Mouse (Mus musculus) CD4-positive, CD25-positive, alpha-beta regulatory T cell, adult 9 weeks (primary cell): ENCODE measurements around the gene 4930432K21Rik. TPM values are rescaled to one million over a fixed set of nuclear protein-coding genes. Genes with fewer than 3 reads are reported as not detected.

Experiments used
- polyA plus RNA-seq: library from polyadenylated mRNA; unstranded; fragments of 100-300 nt; shearing (Covaris generic); gene quantifications from one replicate; pipeline ENCODE4 v1.2.1, GENCODE M21; 2017

4930432K21Rik gene
- polyA plus RNA-seq = 3.3 TPM

GRCm38 (mm10) chr8:84147769-84148530 lies at the start of gene 4930432K21Rik, which contains the start of gene Cc2d1a:
TSS of gene 4930432K21Rik (plus strand) at chr8:84148025.
TSS of gene Cc2d1a (minus strand) at chr8:84147936.

DNA sequence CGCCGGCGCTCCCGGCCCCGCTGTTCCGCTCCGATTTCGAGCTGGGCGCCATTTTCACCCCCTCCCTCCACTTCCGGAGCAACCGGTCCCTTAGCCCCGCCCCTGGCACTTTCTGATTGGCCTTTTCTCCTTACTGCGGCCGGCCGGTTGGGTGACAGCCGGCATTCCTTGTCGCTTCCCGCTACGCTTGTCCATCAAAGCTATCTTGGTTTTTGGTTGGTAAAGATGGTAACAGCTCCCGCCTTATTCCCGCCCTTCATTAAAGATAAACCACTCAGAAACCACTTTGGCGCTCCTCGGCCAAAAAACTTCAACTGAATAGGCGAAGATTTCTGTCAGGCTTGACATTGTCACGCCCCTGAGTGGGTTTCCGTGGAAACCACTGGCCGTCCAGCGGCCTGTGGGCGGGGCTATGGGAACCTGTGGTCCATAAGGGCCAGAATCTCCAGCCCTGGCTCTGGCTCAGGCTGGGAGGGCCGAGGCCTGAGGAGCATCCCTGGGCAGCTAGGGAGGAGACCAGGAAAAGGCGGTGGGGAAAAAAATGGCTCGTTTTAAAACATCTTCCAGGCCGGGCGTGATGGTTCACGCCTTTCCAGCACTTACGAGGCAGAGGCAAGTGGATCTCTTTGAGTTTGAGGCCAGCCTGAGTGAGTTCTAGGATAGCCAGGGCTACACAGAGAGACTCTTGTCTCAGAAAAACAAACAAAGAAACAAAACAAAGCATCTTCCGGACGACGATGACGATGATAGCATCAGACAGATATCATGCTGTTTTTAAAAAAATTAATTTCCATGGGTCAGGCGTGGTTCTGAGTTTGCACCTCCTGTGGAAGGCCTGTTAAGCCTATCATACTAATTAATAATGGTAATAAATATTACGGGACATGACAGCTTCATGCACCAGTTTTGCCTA lies 42.9 kb upstream of the 4930432K21Rik start, which contains the start of gene Dcaf15:
Dcaf15 (minus strand) TSS at position 72 of the 913 bp plus-strand sequence.

DNA sequence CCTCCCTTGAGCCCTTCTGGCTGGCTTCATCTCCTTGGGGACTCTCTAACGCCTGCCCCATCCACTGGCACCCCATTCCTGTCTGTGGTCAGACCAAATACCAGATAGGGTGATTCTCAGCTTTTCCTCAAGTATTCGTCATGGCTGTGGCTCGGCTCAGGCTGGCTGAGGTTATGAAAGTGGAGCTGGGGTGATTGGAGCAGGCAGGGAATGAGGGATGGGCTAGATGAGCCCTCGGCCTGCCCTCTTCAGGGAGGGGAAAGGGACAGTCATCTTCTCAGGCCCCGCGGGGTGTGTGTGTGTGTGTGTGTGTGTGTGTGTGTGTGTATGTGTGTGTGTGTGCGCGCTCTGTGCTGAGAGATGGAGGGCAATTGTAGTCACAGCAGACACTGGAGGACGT lies 22.2 kb upstream of the 4930432K21Rik start, which contains the start of gene Podnl1:
Podnl1 (plus strand) TSS at position 334 of the 400 bp plus-strand sequence.

DNA sequence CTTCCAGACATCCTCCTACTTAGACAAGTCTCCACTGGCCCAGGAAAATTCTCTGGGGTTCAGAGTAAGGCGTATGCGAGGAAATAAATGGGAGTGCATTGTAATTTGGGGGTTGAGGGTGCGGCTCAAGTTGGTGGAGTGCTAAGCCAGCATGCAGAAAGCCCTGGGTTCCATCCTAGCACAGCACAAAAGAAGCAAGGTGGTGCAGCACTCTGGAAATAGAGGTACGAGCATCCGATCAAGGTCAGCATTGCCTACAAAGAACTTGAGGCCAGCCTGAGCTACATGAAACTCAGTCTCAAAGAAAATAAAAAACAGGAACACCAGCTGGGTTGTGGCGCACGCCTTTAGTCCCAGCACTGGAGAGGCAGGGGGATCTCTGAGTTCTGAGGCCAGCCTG lies 37.3 kb downstream of the 4930432K21Rik start, which contains the start of gene Nanos3:
Nanos3 (minus strand) TSS at position 101 of the 400 bp plus-strand sequence.

Other genes with a start within 250 kb of the 4930432K21Rik start
- 4.2 TPM for gene Adgrl1, start 247.9 kb upstream of the 4930432K21Rik start, polyA plus RNA-seq
- 0.37 TPM for gene Gm10644, start 192.8 kb upstream of the 4930432K21Rik start, polyA plus RNA-seq
- gene Asf1b, start 192.5 kb upstream of the 4930432K21Rik start, polyA plus RNA-seq = 18.7 TPM
- 2.1 TPM for gene Prkaca, start 175.0 kb upstream of the 4930432K21Rik start, polyA plus RNA-seq
- gene Samd1, start 150.4 kb upstream of the 4930432K21Rik start, polyA plus RNA-seq = 2.9 TPM
- 0.82 TPM for gene 1700067K01Rik, start 146.5 kb upstream of the 4930432K21Rik start, polyA plus RNA-seq
- 0.38 TPM for gene 2210011C24Rik, start 135.9 kb upstream of the 4930432K21Rik start, polyA plus RNA-seq
- 4.0 TPM for gene Palm3, start 126.6 kb upstream of the 4930432K21Rik start, polyA plus RNA-seq
- 415 TPM for gene Il27ra, start 105.4 kb upstream of the 4930432K21Rik start, polyA plus RNA-seq
- gene Rln3, start 103.0 kb upstream of the 4930432K21Rik start, polyA plus RNA-seq = 132 TPM
- gene Gm10643, start 82.9 kb upstream of the 4930432K21Rik start, polyA plus RNA-seq = 0.98 TPM
- 28.6 TPM for gene Rfx1, start 81.2 kb upstream of the 4930432K21Rik start, polyA plus RNA-seq
- 30.2 TPM for gene Dcaf15, start 43.3 kb upstream of the 4930432K21Rik start, polyA plus RNA-seq
- 9.3 TPM for gene Podnl1, start 22.0 kb upstream of the 4930432K21Rik start, polyA plus RNA-seq
- 59.6 TPM for gene Cc2d1a, start 89 bp upstream of the 4930432K21Rik start, polyA plus RNA-seq
- not detected for gene Nanos3, start 37.2 kb downstream of the 4930432K21Rik start, polyA plus RNA-seq
- 3.4 TPM for gene Zswim4, start 89.0 kb downstream of the 4930432K21Rik start, polyA plus RNA-seq
- 327 TPM for gene D8Ertd738e, start 101.7 kb downstream of the 4930432K21Rik start, polyA plus RNA-seq
- 17.2 TPM for gene Mri1, start 109.3 kb downstream of the 4930432K21Rik start, polyA plus RNA-seq
- gene Ccdc130, start 122.4 kb downstream of the 4930432K21Rik start, polyA plus RNA-seq = 42.3 TPM
- 6.6 TPM for gene Cacna1a, start 240.4 kb downstream of the 4930432K21Rik start, polyA plus RNA-seq